Mouse (Mus musculus): ENCODE results near the gene Gja6. TPM values are rescaled to one million over a fixed set of nuclear protein-coding genes. Genes with fewer than 3 reads are reported as not detected.

Gene Gja6
- 0.12 TPM in 1 of 2 replicates, not detected in the other for total RNA-seq (2012; rRNA removed)
- polyA plus RNA-seq (2012; ENCODE audit: insufficient read depth in 1 of 2, insufficient read length in 2 of 2, low read depth in 1 of 2, low replicate concordance in 2 of 2, missing spikeins in 1 of 2): under 1 TPM in 1 of 2 experiments, not detected in 1; 0.10 TPM

GRCm38 (mm10) chrX:160906952-160907351, at the start of gene Gja6:
Gene Gja6 (minus strand): TSS chrX:160907052.
- H3K36me3 ChIP-seq (ENCODE audit: control insufficient read depth in 1 of 2, insufficient read depth in 2 of 2, low read length in 2 of 2): peaks cover 0 to 26% of the 10 kb centered on the region in 2 experiments; a peak in 2 of 4 replicates
- no peaks in the 10 kb centered on the region for H3K79me2 ChIP-seq (ENCODE audit: control insufficient read depth, insufficient read depth, low read length, poor library complexity)
- H3K4me1 ChIP-seq (ENCODE audit: control insufficient read depth in 1 of 2, insufficient read depth in 2 of 2, low read length in 2 of 2): peaks cover 14 to 16% of the 10 kb centered on the region in 2 experiments
- TF ChIP-seq RAD21 (IDR thresholded peaks at IDR 0.05; ENCODE audit: low read depth, low read length): no peak
- TF ChIP-seq USF2 (IDR thresholded peaks at IDR 0.05; ENCODE audit: borderline replicate concordance in 1 of 2, insufficient read depth in 1 of 2, low read depth in 1 of 2, low read length in 2 of 2): no peak
- TF ChIP-seq USF1 (IDR thresholded peaks at IDR 0.05; ENCODE audit: low read depth, low read length): no peak
- TF ChIP-seq MYC (IDR thresholded peaks at IDR 0.05; ENCODE audit: low read depth, low read length): no peak
- TF ChIP-seq ZNF384 (IDR thresholded peaks at IDR 0.05; ENCODE audit: low read depth, low read length): no peak
- TF ChIP-seq HCFC1 (IDR thresholded peaks at IDR 0.05; ENCODE audit: low read depth, low read length): no peak
- no peak for TF ChIP-seq NELFE (IDR thresholded peaks at IDR 0.05; ENCODE audit: low read depth, low read length)
- no peak for TF ChIP-seq MAZ (IDR thresholded peaks at IDR 0.05; ENCODE audit: low read depth, low read length)
- TF ChIP-seq GABPA (IDR thresholded peaks at IDR 0.05; ENCODE audit: low read depth, low read length): no peak
- TF ChIP-seq JUND (IDR thresholded peaks at IDR 0.05; ENCODE audit: low read depth, low read length): no peak
- no peak for TF ChIP-seq TAL1 (IDR thresholded peaks at IDR 0.05; ENCODE audit: low read length)
- no peak within 1 kb of the TSS for H3K27ac ChIP-seq (ENCODE audit: control insufficient read depth, low read depth, low read length)
- H3K9me3 ChIP-seq (replicated peaks; ENCODE audit: insufficient read depth, low read length): no peaks in the 10 kb centered on the region
- no peaks in the 10 kb centered on the region for H3K27me3 ChIP-seq (ENCODE audit: control insufficient read depth in 1 of 2, insufficient read depth in 2 of 2, low read length in 2 of 2)
- H3K4me3 ChIP-seq (ENCODE audit: control insufficient read depth in 1 of 2, insufficient read depth in 1 of 2, low read depth in 2 of 2, low read length in 2 of 2): no peak within 1 kb of the TSS
- H3K9ac ChIP-seq (ENCODE audit: control insufficient read depth, low read depth, low read length, poor library complexity, severe bottlenecking): no peak within 1 kb of the TSS
- no peak for DNase-seq (ENCODE audit: low read depth, low spot score)

GRCm38 (mm10) chrX:160949583-160949982, 42.7 kb upstream of the Gja6 start:
- H3K36me3 ChIP-seq (ENCODE audit: control insufficient read depth in 1 of 2, insufficient read depth in 2 of 2, low read length in 2 of 2): no peaks in the 10 kb centered on the region
- H3K4me3 ChIP-seq (ENCODE audit: control insufficient read depth in 1 of 2, insufficient read depth in 1 of 2, low read depth in 2 of 2, low read length in 2 of 2): no peak overlapping the region
- no peaks in the 10 kb centered on the region for H3K79me2 ChIP-seq (ENCODE audit: control insufficient read depth, insufficient read depth, low read length, poor library complexity)
- no peaks in the 10 kb centered on the region for H3K9me3 ChIP-seq (replicated peaks; ENCODE audit: insufficient read depth, low read length)
- TF ChIP-seq POLR2AphosphoS5 (IDR thresholded peaks at IDR 0.05; ENCODE audit: borderline replicate concordance, low read depth, low read length): no peak
- TF ChIP-seq GATA1 (IDR thresholded peaks at IDR 0.05; ENCODE audit: low read depth, low read length): no peak
- no peak for TF ChIP-seq CTCF (IDR thresholded peaks at IDR 0.05 in 2 of 3, conservative IDR thresholded peaks at IDR 0.05 in 1 of 3; ENCODE audit: control insufficient read depth in 1 of 3, insufficient read depth in 1 of 3, low read depth in 2 of 3, low read length in 3 of 3, poor library complexity in 1 of 3, severe bottlenecking in 1 of 3)
- no peak for TF ChIP-seq ZKSCAN1 (IDR thresholded peaks at IDR 0.05; ENCODE audit: low read depth, low read length)
- TF ChIP-seq CHD1 (IDR thresholded peaks at IDR 0.05; ENCODE audit: low read depth, low read length): no peak
- H3K27me3 ChIP-seq (ENCODE audit: control insufficient read depth in 1 of 2, insufficient read depth in 2 of 2, low read length in 2 of 2): no peaks in the 10 kb centered on the region
- no peak for DNase-seq (ENCODE audit: low read depth, low spot score)
- no peak overlapping the region for H3K27ac ChIP-seq (ENCODE audit: control insufficient read depth, low read depth, low read length)
- no peaks in the 10 kb centered on the region for H3K4me1 ChIP-seq (ENCODE audit: control insufficient read depth in 1 of 2, insufficient read depth in 2 of 2, low read length in 2 of 2)
- H3K9ac ChIP-seq (ENCODE audit: control insufficient read depth, low read depth, low read length, poor library complexity, severe bottlenecking): no peak overlapping the region

All from MEL (cell line).